Mouse (Mus musculus): ENCODE results near the gene Herc3.

- no peak for TF ChIP-seq EP300 (IDR thresholded peaks at IDR 0.05)
- no peak for TF ChIP-seq CTCF (IDR thresholded peaks at IDR 0.05)
These were observed 115.6 kb downstream of the Herc3 start for GRCm38 (mm10) chr6:58946840-58947239.
